Mouse (Mus musculus) layer of hippocampus, postnatal 25 days (tissue): ENCODE measurements at regions not wholly inside any gene's neighbourhood (a gene's known extent, or its start where the extent isn't known, plus 50 kb on each side); places are given as distances from the start of the nearest gene placed in this dataset.

Experiments
- DNase-seq, 2 experiments: peaks; one replicate each; pipeline ENCODE4 v3.0.0; 2022; ENCODE audit warnings: mixed read lengths in 2 of 2, low spot score in 1 of 2; ENCODE audit errors: extremely low spot score in 1 of 2

GRCm38 (mm10) chr13:57221092-57221491 lies 325.3 kb upstream of the Trpc7 start:
- no peak for DNase-seq

- no peak for DNase-seq
These were observed 320.4 kb upstream of the Trpc7 start for GRCm38 (mm10) chr13:57216161-57216560.

GRCm38 (mm10) chr13:57212251-57212650 lies 316.5 kb upstream of the Trpc7 start:
- no peak for DNase-seq

GRCm38 (mm10) chr13:57191195-57191594 lies 295.4 kb upstream of the Trpc7 start:
- no peak for DNase-seq

GRCm38 (mm10) chr13:57189246-57189645 lies 293.5 kb upstream of the Trpc7 start:
- DNase-seq: no peak

- no peak for DNase-seq
These were observed 290.4 kb upstream of the Trpc7 start for GRCm38 (mm10) chr13:57186168-57186567.

- DNase-seq: no peak
These were observed 274.4 kb upstream of the Trpc7 start for GRCm38 (mm10) chr13:57170180-57170579.

GRCm38 (mm10) chr13:57169621-57170020 lies 273.8 kb upstream of the Trpc7 start:
- no peak for DNase-seq

GRCm38 (mm10) chr13:57165367-57165766 lies 269.6 kb upstream of the Trpc7 start:
- no peak for DNase-seq

- DNase-seq: no peak
These were observed 257.0 kb upstream of the Trpc7 start for GRCm38 (mm10) chr13:57152787-57153186.

GRCm38 (mm10) chr13:57147623-57148022 lies 251.8 kb upstream of the Trpc7 start:
- no peak for DNase-seq

- DNase-seq: no peak
These were observed 250.9 kb upstream of the Trpc7 start for GRCm38 (mm10) chr13:57146708-57147107.

GRCm38 (mm10) chr13:57145782-57146181 lies 250.0 kb upstream of the Trpc7 start:
- DNase-seq: no peak

GRCm38 (mm10) chr13:57142851-57143250 lies 247.1 kb upstream of the Trpc7 start:
- no peak for DNase-seq

- no peak for DNase-seq
These were observed 246.6 kb upstream of the Trpc7 start for GRCm38 (mm10) chr13:57142441-57142840.

GRCm38 (mm10) chr13:57115936-57116335 lies 220.1 kb upstream of the Trpc7 start:
- no peak for DNase-seq

- no peak for DNase-seq
These were observed 212.2 kb upstream of the Trpc7 start for GRCm38 (mm10) chr13:57107956-57108355.

- DNase-seq: no peak
These were observed 203.8 kb upstream of the Trpc7 start for GRCm38 (mm10) chr13:57099601-57100000.

- DNase-seq: no peak
These were observed 196.1 kb upstream of the Trpc7 start for GRCm38 (mm10) chr13:57091886-57092285.

- no peak for DNase-seq
These were observed 193.7 kb upstream of the Trpc7 start for GRCm38 (mm10) chr13:57089381-57090075.

- no peak for DNase-seq
These were observed 192.2 kb upstream of the Trpc7 start for GRCm38 (mm10) chr13:57087966-57088365.

GRCm38 (mm10) chr13:57087398-57087797 lies 191.6 kb upstream of the Trpc7 start:
- DNase-seq: no peak

GRCm38 (mm10) chr13:57083751-57084150 lies 188.0 kb upstream of the Trpc7 start:
- DNase-seq: no peak
